Mouse (Mus musculus): ENCODE measurements around the gene Thada. TPM values are rescaled to one million over a fixed set of nuclear protein-coding genes. Genes with fewer than 3 reads are reported as not detected.

Thada gene
- total and polyA plus RNA-seq, 2 experiments from 2014 or later: 3.3 to 15.7 TPM

DNA sequence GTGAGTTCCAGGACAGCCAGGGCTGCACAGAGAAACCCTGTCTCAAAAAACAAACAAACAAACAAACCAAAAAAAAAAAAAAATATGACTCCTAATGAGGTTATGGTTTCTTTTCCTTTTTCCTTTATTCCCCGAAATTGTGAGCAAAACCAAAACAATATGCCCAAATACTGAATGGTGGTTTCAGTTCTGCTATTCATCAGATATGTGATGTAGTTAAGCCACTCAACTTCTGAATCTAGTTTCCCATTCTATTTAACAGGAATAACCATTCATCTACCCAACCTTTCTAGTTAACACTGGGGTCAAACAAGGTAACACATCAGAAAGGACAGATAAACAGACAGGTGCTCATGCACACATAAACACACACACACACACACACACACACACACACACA lies 105.0 kb downstream of the Thada start:
- no peak for TF ChIP-seq CTCF (IDR thresholded peaks at IDR 0.05; ENCODE audit: low read depth)
- 93% methylated on average over 1 of the region's 1 CpGs for WGBS

DNA sequence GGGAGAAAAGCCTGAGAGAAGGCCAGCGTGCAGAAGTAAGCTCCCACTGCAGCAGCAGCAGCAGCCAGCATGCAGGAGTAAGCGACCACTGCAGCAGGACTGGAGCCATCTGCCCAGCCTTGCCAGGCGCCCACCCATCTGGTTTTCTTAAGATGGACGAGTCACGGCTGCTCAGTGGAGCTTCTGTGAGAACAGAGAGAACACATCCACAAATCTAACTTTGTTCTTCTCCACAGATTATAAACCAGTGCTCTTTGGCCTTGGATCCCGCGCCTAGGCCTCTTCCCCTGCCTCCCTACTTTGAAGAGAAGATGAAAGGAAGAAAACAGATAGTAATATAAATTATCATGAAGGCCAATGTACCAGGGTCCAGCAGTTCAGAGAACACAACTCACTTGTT lies 106.2 kb downstream of the Thada start:
- H3K4me2 ChIP-seq (ENCODE audit: low read depth, low read length): no peak overlapping the region
- no peak overlapping the region for H3K27ac ChIP-seq
- WGBS: 72% methylated on average over 7 of the region's 7 CpGs
- ATAC-seq (no peak), DNase-seq (ENCODE audit: low spot score) (peak; percentile 34)
- no peaks in the 10 kb centered on the region for H3K9me3 ChIP-seq (ENCODE audit: low read length)
- no peak overlapping the region for H3K9ac ChIP-seq (replicated peaks; ENCODE audit: low read length)
- H3K36me3 ChIP-seq (ENCODE audit: insufficient read depth, low read length): no peaks in the 10 kb centered on the region
- H3K4me1 ChIP-seq (ENCODE audit: insufficient read depth, low read length): no peaks in the 10 kb centered on the region
- no peak for TF ChIP-seq CTCF (IDR thresholded peaks at IDR 0.05; ENCODE audit: low read depth)
- no peak overlapping the region for H3K4me3 ChIP-seq (ENCODE audit: low read length)
- no peaks in the 10 kb centered on the region for H3K27me3 ChIP-seq (ENCODE audit: insufficient read depth, low read length)

More for the DNA sequence above, 105.0 kb downstream of the Thada start:
- Histone ChIP-seq H3K27ac (no peak overlapping the region), H3K9ac (replicated peaks; ENCODE audit: low read length) (no peak overlapping the region), H3K9me3 (ENCODE audit: low read length) (no peaks in the 10 kb centered on the region), H3K4me1 (ENCODE audit: insufficient read depth, low read length) (peaks cover 7% of the 10 kb centered on the region; the same call in 1 of the 2 replicates), H3K4me2 (ENCODE audit: low read depth, low read length) (no peak overlapping the region), H3K27me3 (ENCODE audit: insufficient read depth, low read length) (no peaks in the 10 kb centered on the region), H3K36me3 (ENCODE audit: insufficient read depth, low read length) (no peaks in the 10 kb centered on the region), H3K4me3 (ENCODE audit: low read length) (no peak overlapping the region)
- DNase-seq (ENCODE audit: low spot score) (no peak), ATAC-seq (no peak)

DNA sequence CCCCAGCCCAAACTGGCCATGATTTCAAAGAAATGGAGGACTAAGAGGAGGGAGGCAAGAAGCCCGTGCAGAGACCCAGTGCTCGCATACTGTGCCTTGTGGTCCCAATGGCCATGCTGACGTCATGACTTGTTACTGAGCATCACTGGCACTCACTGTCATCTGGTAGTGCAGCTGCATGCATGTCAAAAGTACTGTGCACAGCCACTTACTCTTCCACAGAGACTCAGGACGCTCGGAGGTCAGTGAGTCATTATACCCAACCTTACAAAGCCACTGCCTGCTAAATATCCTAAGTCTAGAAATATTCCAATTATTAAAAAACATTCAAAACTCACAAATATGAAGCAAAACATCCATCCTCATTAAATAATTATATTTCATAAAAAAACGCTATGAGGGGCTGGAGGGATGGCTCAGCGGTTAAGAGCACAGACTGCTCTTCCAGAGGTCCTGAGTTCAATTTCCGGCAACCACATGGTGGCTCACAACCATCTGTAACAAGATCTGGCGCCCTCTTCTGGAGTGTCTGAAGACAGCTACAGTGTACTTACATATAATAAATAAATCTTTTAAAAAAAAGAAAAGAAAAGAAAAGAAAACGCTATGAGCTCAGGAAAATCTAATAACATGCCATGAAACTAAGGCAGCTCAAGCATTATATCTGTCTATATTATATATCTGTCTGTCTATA lies 106.9 kb downstream of the Thada start:
- no peak for DNase-seq (ENCODE audit: low spot score)
- Histone ChIP-seq H3K4me3 (ENCODE audit: low read length) (no peak overlapping the region), H3K9me3 (ENCODE audit: low read length) (no peaks in the 10 kb centered on the region), H3K4me2 (ENCODE audit: low read depth, low read length) (no peak overlapping the region), H3K27ac (no peak overlapping the region), H3K9ac (replicated peaks; ENCODE audit: low read length) (no peak overlapping the region), H3K36me3 (ENCODE audit: insufficient read depth, low read length) (no peaks in the 10 kb centered on the region), H3K4me1 (ENCODE audit: insufficient read depth, low read length) (no peaks in the 10 kb centered on the region), H3K27me3 (ENCODE audit: insufficient read depth, low read length) (no peaks in the 10 kb centered on the region)
- peak; percentile 16; the same call in 1 of the 2 replicates for TF ChIP-seq CTCF (IDR thresholded peaks at IDR 0.05; ENCODE audit: low read depth)
- no peak for ATAC-seq
- 93% methylated on average over 10 of the region's 10 CpGs for WGBS

DNA sequence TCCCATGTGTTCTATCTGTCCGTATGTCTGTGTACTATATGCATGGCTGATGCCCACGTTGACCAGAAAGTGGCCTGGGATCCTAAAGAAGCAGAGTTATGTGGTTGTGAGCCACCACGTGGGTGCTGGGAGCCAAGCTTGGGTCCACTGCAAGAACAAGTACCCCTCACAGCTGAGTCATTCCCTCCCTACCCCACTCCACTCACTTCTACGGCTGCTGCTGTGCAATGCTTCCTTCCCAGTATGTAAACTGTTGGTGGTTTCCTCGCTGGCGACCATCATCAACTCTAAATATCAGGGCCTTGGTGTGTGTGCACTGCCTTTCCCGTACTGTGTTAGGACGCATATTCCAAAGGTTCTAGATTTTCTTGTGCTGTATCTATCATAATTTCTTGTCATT lies 108.2 kb downstream of the Thada start:
- ATAC-seq: no peak

DNA sequence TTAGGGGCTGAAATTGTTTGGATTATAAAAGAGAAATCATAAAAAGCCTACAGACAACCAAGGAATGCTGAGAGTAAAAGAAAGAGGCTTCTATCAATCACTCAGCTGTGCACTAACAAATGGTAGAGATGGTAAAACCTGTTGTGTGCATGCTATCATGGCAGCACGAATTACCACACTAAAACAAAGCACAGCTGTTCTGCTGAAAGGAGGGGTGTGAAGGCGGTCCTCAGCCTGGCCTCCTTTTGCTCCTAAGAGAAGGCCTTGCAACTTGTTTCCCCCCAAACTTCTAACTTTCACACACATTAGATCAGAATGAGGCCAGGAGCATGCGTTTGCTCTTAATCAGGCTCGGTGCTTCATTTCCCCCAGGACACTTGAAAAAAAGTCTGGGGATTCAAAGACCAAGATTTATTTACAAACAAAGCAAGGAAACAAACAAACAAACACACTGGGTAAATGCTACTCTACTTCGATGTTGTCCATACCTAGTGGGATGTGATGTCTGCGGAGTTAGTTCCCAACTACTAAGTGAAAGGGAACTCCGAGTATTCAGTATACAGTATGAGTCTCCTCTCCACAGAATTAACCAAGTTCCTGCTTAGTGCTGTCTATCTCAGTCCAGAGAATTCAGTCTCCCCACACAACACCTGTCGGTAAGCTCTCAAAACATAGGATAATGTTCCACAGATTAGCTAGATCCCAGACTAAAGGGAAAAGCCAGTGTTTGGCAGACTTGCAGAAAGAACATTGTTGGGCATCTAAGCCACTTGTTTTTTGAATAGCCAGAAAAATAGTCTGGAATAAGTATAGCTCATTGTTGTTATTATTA lies 109.7 kb downstream of the Thada start:
- DNase-seq (ENCODE audit: low spot score) (no peak), ATAC-seq (no peak)
- H3K27ac ChIP-seq: no peak overlapping the region
- H3K4me2 ChIP-seq (ENCODE audit: low read depth, low read length): no peak overlapping the region
- H3K9me3 ChIP-seq (ENCODE audit: low read length): no peaks in the 10 kb centered on the region
- H3K36me3 ChIP-seq (ENCODE audit: insufficient read depth, low read length): no peaks in the 10 kb centered on the region
- no peak for TF ChIP-seq CTCF (IDR thresholded peaks at IDR 0.05; ENCODE audit: low read depth)
- 0 out of 2 replicates have a peak, but pooled peaks cover 5% of the 10 kb centered on the region for H3K4me1 ChIP-seq (ENCODE audit: insufficient read depth, low read length)
- H3K9ac ChIP-seq (replicated peaks; ENCODE audit: low read length): no peak overlapping the region
- no peaks in the 10 kb centered on the region for H3K27me3 ChIP-seq (ENCODE audit: insufficient read depth, low read length)
- WGBS: 89% methylated on average over 8 of the region's 8 CpGs
- no peak overlapping the region for H3K4me3 ChIP-seq (ENCODE audit: low read length)

More for the DNA sequence above, 108.2 kb downstream of the Thada start:
- no peaks in the 10 kb centered on the region for H3K9me3 ChIP-seq (ENCODE audit: low read length)
- H3K4me2 ChIP-seq (ENCODE audit: low read depth, low read length): no peak overlapping the region
- no peak for TF ChIP-seq CTCF (IDR thresholded peaks at IDR 0.05; ENCODE audit: low read depth)
- no peak overlapping the region for H3K4me3 ChIP-seq (ENCODE audit: low read length)
- H3K4me1 ChIP-seq (ENCODE audit: insufficient read depth, low read length): no peaks in the 10 kb centered on the region
- H3K36me3 ChIP-seq (ENCODE audit: insufficient read depth, low read length): no peaks in the 10 kb centered on the region
- no peak overlapping the region for H3K9ac ChIP-seq (replicated peaks; ENCODE audit: low read length)
- no peak overlapping the region for H3K27ac ChIP-seq
- no peak for DNase-seq (ENCODE audit: low spot score)
- no peaks in the 10 kb centered on the region for H3K27me3 ChIP-seq (ENCODE audit: insufficient read depth, low read length)
- 91% methylated on average over 8 of the region's 8 CpGs for WGBS

DNA sequence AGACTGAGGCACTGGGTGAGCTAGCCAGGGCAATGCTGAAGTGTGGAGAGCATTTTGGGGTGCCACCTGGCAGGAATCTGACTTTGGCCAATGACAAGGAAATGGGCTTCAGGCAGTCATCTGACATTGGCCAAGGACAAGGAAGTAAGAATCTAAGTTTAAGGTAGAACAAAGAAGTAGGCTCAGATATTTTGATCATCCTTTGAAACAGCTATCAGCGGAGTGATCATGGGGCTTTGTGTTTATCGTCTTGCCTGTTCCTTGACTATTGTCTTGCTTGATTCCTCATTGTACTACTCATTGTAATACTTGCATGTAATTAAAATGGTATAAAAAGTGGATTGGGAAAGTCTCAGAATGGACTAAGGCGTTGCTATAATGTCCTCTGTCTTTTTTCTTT lies 111.0 kb downstream of the Thada start:
- no peaks in the 10 kb centered on the region for H3K27me3 ChIP-seq (ENCODE audit: insufficient read depth, low read length)
- H3K4me3 ChIP-seq (ENCODE audit: low read length): no peak overlapping the region
- 83% methylated on average over 3 of the region's 3 CpGs for WGBS
- H3K4me1 ChIP-seq (ENCODE audit: insufficient read depth, low read length): 0 out of 2 replicates have a peak, but pooled peaks cover 7% of the 10 kb centered on the region
- no peaks in the 10 kb centered on the region for H3K36me3 ChIP-seq (ENCODE audit: insufficient read depth, low read length)
- no peak overlapping the region for H3K9ac ChIP-seq (replicated peaks; ENCODE audit: low read length)
- no peak for TF ChIP-seq CTCF (IDR thresholded peaks at IDR 0.05; ENCODE audit: low read depth)
- no peaks in the 10 kb centered on the region for H3K9me3 ChIP-seq (ENCODE audit: low read length)
- DNase-seq (ENCODE audit: low spot score) (no peak), ATAC-seq (no peak)
- no peak overlapping the region for H3K27ac ChIP-seq
- no peak overlapping the region for H3K4me2 ChIP-seq (ENCODE audit: low read depth, low read length)

Data from hindbrain, postnatal 0 days (tissue).